Mouse (Mus musculus) brain, adult 2 months (tissue): Measurements from ENCODE around the gene Olfr101.

Source experiments
- DNase-seq: peaks from one replicate; pipeline ENCODE4 v3.0.0; 2011; ENCODE audit warnings: low read depth, low spot score

The Olfr101 gene

DNA sequence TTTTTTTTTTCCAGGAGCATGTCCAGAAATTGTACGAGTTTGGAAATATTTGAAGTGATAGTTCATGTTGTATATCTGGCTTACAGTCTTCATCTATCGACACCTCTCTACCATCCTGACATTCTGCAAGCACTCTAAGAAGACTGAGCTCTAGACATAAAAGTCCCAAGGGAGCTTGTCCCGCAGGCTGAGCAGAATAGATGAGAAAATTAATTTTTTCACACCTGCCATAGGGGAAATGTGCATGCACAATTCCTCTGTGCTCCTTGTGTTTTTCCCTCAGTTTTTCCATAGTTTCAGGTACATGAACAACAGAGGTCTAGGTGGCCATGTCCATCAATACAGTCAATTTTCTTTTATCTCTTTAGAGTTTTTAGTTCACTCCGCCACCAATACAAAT, at the start of gene Olfr101:
Gene Olfr101, minus strand, starts transcription at position 101 of the 400 bp plus-strand sequence.
- DNase-seq = no peak

DNA sequence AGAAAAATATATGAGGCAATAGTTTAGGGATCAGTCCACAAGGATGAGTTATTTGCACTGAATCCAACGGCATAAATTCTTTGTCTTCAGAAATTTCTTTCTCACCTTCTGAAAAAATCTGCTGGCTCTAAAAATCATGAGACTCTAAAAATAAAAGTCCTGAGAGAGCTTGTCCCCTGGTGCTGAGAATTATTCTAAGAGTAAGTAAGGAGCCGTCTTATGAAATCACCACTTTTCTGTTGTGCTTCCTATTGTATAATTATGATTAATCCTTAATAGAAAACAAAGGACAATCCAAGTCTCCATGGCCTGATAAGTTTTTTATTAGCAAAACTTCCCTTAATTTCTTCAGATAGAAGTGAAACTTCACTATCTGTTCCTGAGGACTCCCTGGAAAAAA, 35.5 kb upstream of the Olfr101 start, which contains the start of gene Olfr103:
Gene Olfr103, minus strand, starts transcription at position 101 of the 400 bp plus-strand sequence.
- DNase-seq = no peak

DNA sequence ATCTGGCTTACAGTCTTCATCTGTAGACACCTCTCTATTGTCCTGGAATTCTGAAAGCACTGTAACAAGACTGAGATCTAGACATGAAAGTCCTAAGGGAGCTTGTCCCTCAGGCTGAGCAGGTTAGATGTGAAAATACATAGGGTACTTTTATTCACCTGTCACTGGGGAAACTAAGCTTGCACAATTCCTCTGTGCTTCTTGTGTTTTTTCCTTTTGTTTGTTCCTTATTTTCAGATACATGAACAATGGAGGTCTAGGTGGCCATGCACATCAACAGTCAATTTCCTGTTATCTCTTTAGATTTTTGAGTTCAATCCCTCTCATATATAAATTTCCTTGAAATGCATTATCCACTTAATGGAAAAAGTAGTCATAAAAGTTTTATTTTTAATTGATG, 12.8 kb upstream of the Olfr101 start, which contains the start of gene Olfr102:
Gene Olfr102, minus strand, starts transcription at position 101 of the 400 bp plus-strand sequence.
- no peak for DNase-seq

DNA sequence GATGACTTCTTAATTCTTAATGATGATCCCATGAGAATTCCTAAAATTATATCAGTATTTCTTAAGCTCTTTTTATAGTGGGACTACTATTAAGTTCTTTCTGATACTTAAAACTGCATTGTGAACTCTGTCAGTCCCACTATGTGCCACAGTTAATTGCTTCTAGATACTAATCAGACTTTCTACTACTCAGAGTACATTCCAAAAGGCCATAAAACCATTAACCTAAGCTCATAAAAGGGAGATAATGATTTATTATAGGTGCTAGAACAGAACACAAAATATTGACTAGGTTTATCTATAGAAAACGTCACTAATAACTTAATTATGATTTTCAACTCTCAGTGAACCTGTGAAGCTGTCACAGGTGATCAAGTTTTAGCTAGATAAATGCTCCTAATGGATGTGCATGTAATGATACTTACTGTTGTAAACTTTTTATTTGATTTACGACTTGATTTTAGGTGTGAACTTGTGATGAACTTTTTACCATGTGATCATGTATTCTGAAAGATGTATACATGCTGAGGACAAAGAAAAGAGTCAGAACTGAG, 6.1 kb upstream of the Olfr101 start:
- no peak for DNase-seq

DNA sequence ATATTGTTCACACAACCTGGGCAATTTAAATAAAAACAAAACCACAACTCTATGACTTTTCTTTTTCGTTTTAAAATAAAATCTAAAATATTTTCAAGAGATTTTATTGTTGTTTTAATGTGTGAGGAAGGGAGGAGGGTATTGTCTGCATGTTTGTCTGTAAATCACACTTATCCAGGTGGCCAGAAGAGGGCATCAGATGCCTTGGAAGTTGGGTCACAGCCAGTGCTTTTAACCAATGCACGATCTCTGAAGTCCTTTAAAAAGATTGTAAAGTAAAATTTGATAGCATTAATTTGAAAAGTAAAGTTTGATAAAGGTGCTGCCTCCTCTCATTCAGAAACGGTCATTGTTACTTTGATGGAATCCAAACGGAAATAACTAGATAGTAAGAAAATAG, 4.4 kb upstream of the Olfr101 start:
- DNase-seq = peak; percentile 32

DNA sequence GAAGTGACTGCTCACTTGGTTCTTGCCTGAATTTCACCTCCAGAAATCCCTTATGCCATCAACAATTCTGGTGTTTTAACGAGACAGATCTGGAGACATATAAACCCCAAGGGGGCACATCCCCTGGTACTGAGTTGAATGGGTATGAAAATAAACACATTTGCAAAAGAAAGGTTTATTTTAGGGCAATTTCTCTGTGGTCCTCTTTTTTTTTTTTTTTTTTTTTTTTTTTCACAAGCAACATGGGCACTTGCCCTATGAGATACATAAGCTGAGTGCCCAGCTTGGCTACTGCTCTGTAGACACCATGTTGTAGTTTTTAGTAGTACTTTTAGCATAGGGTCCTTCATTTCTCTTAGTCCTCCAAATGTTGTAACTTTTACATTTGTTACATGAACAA, 20.8 kb downstream of the Olfr101 start, which contains the start of gene Olfr99:
Gene Olfr99, minus strand, starts transcription at position 101 of the 400 bp plus-strand sequence.
- DNase-seq = no peak

DNA sequence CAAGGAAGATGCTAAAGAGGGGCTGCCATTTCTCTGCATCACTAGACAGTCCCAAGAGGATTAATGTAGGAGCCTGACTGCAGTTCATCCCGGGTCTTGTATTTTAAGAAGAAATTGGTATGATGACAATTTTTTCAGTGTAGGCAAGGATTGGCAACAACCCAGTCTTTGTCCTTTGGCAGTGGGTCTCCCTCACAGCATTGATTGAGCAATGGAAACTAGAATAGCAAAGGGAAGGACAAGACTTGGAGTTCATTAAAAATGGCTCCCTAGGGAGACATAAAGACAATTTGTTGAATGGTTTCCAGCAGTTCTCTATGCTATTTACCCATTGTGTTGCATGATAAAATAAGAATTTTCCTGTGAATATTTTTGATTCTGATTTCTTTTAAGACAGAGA, 23.8 kb downstream of the Olfr101 start:
- no peak for DNase-seq

DNA sequence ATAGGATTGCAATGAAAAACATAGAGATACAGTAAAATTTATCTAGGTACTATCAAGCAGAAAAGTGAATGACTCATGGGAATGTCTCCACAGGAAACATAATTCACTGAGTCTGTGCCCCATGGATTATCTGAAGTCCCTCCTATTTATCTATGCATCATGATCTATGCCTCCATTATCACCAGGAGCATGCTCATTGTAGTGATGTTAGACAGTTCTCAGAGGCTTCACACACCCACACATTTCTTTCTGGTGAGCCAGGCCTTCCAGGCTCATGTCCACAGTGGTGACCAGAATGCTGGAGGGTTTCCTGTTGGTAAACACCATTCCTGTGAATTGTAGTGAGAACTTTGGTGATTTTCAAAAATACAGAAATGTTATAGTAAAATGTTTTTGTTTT, 27.5 kb downstream of the Olfr101 start:
- DNase-seq = no peak

DNA sequence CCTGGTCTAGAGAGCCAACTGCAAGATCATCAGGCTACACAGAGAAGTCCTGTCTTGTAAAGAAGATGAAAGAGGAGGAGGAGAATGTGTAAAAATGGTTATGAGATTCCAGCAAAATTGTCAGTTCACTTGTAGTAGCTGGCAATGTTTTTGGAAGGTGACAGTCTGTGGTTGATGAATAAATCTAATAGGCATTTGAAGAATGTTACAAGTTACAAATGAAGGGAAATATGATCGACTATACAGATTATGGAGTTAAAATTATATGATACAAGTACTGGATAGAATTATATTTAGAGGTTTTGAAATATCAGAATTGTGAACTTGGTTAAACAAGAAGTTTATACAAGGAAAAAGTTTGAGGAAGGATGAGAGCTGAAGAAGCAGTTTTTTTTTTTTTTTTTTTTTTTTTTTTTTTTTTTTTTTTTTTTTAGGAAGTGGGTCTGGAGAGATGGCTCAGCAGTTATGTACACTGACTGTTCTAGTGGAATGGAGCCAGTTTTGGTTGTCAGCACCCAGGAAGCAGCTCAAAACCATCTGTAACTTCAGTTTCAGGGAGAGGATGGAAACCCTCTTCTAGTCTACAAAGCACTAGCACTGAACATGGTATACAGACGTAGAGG, 28.4 kb downstream of the Olfr101 start:
- DNase-seq = no peak

DNA sequence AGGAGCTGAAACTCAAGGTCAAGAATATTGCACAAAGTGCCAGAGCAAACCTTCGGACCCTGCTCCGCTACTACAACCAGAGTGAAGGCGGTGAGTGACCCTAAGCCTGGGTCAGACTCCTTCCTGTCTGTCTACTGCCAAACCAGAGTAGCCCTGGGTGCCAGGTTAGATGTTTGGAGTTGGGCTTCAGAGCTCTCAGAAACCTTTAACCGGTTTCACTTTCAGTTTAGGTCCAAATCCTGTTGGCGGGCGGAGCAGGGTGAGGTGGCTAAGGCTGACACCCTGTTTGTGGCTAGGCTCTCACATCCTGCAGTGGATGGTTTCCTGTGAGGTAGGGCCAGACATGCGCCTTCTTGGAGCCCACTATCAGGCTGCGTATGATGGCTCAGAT, 33.4 kb downstream of the Olfr101 start:
- DNase-seq = peak; percentile 7

DNA sequence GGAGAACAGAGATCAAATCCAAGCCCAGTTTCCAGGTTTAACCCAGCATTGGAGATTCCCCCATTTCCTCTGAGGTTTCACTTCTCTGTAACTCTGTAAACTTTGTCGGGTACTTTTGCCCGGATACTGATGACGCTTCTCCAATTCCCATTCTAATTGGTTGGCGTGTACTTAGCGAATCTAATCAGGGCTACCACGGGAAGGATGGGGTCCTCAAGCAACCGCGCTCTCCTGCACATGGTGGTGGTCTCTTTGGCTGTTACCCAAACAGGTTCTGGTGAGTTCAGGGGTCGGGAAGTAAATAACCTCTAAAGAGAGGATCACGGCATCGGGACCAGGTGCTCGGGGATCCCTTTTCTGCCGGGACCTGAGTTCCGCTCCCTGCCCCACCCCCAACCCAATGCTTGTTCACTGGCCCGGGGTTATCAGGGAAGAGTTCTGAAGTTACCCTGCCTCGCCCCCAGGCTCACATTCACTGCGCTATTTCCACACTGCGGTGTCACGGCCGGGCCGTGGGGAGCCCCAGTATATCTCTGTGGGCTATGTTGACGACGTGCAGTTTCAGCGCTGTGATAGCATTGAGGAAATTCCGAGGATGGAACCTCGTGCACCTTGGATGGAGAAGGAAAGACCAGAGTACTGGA, 33.9 kb downstream of the Olfr101 start, which contains the start of gene H2-M3:
Gene H2-M3, plus strand, starts transcription at position 163 of the 644 bp plus-strand sequence.
- DNase-seq = peak; percentile 87

DNA sequence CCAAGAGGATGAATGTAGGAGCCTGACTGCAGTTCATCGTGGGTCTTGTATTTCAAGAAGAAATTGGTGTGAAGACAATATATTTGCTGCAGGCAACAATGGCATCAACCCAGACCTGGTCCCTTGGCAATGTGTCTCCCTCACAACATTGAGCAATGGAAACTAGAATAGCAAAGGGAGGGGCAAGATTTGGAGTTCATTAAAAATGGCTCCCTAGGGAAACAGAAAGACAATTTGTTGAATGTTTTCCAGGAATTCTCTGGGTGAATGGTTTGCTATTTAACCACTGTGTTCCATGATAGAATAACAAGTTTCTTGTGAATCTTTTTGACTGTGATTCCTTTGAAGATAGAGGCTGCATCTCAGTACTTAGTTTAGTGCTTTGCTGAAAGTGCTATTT, 40.5 kb downstream of the Olfr101 start, which contains the start of gene Olfr98:
Gene Olfr98, minus strand, starts transcription at position 124 of the 400 bp plus-strand sequence.
- DNase-seq = no peak

DNA sequence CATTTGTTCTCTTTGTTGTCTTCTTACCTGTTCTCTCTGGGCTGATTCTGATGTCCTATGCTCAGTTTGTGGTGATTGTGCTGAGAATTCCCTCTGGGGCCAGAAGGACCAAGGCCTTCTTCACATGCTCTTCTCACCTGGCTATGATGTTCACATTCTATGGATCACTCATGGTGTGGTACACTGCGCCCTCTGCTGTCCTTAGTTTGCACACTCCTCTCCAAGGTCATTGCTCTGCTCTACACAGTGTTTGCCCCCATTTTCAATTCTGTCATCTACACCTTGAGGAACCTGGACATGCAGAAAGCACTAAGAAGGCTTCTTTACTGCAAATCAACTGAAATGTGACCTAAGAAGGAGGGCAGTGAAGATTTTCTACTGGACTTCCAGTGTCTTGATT, 53.6 kb downstream of the Olfr101 start:
- peak; percentile 25 for DNase-seq

DNA sequence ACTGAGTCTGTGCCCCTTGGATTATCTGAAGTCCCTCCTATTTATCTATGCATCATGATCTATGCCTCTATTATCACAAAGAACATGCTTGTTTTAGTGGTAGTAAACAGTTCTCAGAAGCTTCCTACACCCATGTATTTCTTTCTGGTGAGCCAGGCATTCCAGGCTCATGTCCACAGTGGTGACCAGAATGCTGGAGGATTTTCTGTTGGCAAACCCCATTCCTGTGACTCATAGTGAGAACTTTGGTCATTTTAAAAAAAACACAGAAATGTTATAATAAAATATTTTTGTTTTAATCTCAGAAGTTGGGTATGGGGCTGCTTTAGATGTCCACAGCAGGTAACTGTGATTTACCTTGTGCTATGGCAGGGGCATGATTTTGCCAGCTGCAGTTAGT, 54.7 kb downstream of the Olfr101 start:
- DNase-seq = no peak
